Mouse (Mus musculus): ENCODE measurements around the gene Lrrc14b. TPM values are rescaled to one million over a fixed set of nuclear protein-coding genes. Genes with fewer than 3 reads are reported as not detected.
A peak's percentile ranks its signal among the peaks of the same experiment; 100 is the strongest.

Lrrc14b gene
- polyA plus RNA-seq, 1 experiment from 2014 or later, result not detected

DNA sequence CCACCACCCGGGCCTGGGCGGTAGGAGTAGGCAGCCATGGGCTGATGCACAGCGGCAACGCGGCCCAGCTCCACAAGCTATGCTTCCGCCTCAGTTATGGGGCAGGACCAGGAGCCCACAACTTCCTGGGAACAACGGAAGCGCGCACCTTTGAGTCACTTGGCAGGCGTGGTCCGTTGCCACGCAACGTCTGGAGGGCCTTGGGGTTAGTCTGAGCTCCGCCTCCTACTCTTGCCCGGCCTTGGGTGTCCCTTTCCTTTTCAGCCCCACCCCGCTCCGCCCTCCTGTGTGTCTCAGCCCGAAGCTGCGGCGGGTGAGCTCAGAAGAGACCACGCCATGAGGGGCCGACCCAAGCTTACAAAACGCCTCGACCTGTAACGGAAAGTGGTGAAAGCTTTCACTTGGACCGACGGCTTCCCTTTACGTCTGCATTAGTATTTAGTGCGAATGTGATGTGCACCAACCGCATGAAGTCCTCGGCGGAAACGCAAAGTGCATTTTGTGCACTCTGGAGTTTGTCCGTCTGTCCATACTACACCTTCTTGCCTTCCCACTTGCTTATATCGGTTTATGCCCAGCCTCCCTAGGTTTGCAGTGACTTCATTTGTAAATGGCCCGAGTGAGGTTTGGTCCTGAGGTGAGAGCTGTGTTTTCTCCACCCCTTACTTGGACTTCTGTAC is 46.5 kb downstream of the Lrrc14b start, which contains the start of gene Pdcd6:
TSS of gene Pdcd6 (minus strand) at position 411 of the 680 bp plus-strand sequence.
- peaks cover 27% of the 10 kb centered on the region for H3K36me3 ChIP-seq (ENCODE audit: insufficient read depth)

DNA sequence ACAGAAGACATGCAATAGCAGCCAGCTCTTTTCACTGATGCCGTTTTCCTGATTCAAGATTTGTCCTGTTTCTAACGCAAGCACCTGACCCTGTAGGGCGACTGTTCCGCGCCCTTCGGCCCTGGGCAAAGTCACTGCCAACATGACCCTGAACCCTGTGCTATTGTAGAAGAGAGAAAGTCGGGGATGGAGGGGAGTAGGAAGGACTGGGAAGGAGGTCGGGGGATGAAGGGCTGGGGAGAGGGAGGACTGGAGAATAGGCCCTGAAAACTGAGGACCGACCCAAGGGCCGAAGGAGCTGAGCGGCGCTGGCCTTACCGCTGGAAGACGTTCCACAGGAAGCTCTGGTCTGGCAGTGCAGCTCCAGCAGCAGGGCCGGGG is 47.0 kb downstream of the Lrrc14b start:
- peak overlapping the region; percentile 73 for H3K4me3 ChIP-seq (ENCODE audit: low read depth, low read length)
- DNase-seq (no peak), ATAC-seq (ENCODE audit: insufficient read depth) (no peak)
- no peaks in the 10 kb centered on the region for H3K27me3 ChIP-seq (ENCODE audit: insufficient read depth, low read length)
- peaks cover 22% of the 10 kb centered on the region for H3K36me3 ChIP-seq (ENCODE audit: insufficient read depth)
- no peak for TF ChIP-seq CTCF (IDR thresholded peaks at IDR 0.05; ENCODE audit: low read depth)
- WGBS, result 3% methylated on average over 15 of the region's 15 CpGs
- H3K9ac ChIP-seq, result peak overlapping the region; percentile 80
- H3K27ac ChIP-seq (ENCODE audit: low read depth), result peak overlapping the region; percentile 50; the same call in 1 of the 2 replicates
- no peaks in the 10 kb centered on the region for H3K4me1 ChIP-seq (ENCODE audit: insufficient read depth)
- H3K9me3 ChIP-seq (ENCODE audit: low read depth, low read length), result no peaks in the 10 kb centered on the region
- H3K4me2 ChIP-seq, result peak overlapping the region; percentile 73

More for the DNA sequence above, 46.5 kb downstream of the Lrrc14b start, which contains the start of gene Pdcd6:
- WGBS, result under 1% methylated on average over 36 of the region's 36 CpGs
- no peak for TF ChIP-seq CTCF (IDR thresholded peaks at IDR 0.05; ENCODE audit: low read depth)
- H3K4me2 ChIP-seq, result peak within 1 kb of the TSS; percentile 73
- H3K9ac ChIP-seq, result peak within 1 kb of the TSS; percentile 80
- no peaks in the 10 kb centered on the region for H3K27me3 ChIP-seq (ENCODE audit: insufficient read depth, low read length)
- H3K9me3 ChIP-seq (ENCODE audit: low read depth, low read length), result no peaks in the 10 kb centered on the region
- no peaks in the 10 kb centered on the region for H3K4me1 ChIP-seq (ENCODE audit: insufficient read depth)
- peak within 1 kb of the TSS; percentile 50; the same call in 1 of the 2 replicates for H3K27ac ChIP-seq (ENCODE audit: low read depth)
- DNase-seq (peak; percentile 97), ATAC-seq (ENCODE audit: insufficient read depth) (peak; percentile 100)
- peak within 1 kb of the TSS; percentile 73 for H3K4me3 ChIP-seq (ENCODE audit: low read depth, low read length)

DNA sequence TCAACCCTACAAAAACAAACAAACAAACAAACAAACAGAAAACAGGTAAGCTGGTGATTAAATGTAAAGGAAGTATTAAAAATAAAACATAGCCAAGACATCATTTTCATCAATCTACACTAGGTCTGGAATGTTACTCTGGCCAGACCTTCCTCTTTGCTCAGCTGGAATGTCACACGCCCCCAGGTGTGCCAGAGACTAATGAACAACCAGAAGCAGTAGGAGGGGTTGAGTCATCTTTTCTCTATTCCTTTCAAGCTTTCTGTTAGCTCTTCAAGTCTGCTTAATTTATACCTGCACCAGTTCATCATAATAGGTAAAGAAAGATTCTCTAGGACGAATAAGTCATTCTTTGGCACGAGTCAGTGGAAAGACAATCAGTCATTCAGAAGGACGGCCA is 47.4 kb downstream of the Lrrc14b start:
- Histone ChIP-seq H3K9ac (peak overlapping the region; percentile 80), H3K4me3 (ENCODE audit: low read depth, low read length) (peak overlapping the region; percentile 73), H3K27me3 (ENCODE audit: insufficient read depth, low read length) (no peaks in the 10 kb centered on the region), H3K9me3 (ENCODE audit: low read depth, low read length) (no peaks in the 10 kb centered on the region), H3K36me3 (ENCODE audit: insufficient read depth) (peaks cover 18% of the 10 kb centered on the region), H3K4me1 (ENCODE audit: insufficient read depth) (no peaks in the 10 kb centered on the region), H3K27ac (ENCODE audit: low read depth) (no peak overlapping the region), H3K4me2 (peak overlapping the region; percentile 73)
- TF ChIP-seq CTCF (IDR thresholded peaks at IDR 0.05; ENCODE audit: low read depth), result no peak
- WGBS, result 25% methylated on average over 4 of the region's 4 CpGs
- DNase-seq, result no peak
- no peak for ATAC-seq (ENCODE audit: insufficient read depth)

- Histone ChIP-seq H3K27me3 (ENCODE audit: insufficient read depth, low read length) (no peaks in the 10 kb centered on the region), H3K4me3 (ENCODE audit: low read depth, low read length) (no peak overlapping the region), H3K36me3 (ENCODE audit: insufficient read depth) (peaks cover 23% of the 10 kb centered on the region; the same call in 1 of the 2 replicates), H3K4me1 (ENCODE audit: insufficient read depth) (no peaks in the 10 kb centered on the region), H3K27ac (ENCODE audit: low read depth) (no peak overlapping the region), H3K9me3 (ENCODE audit: low read depth, low read length) (no peaks in the 10 kb centered on the region), H3K4me2 (no peak overlapping the region), H3K9ac (no peak overlapping the region)
- WGBS, result 95% methylated on average over 3 of the region's 3 CpGs
- ATAC-seq (ENCODE audit: insufficient read depth), result no peak
- TF ChIP-seq CTCF (IDR thresholded peaks at IDR 0.05; ENCODE audit: low read depth), result no peak
- no peak for DNase-seq
Observed at GRCm38 (mm10) chr13:74314616-74315015, 49.2 kb downstream of the Lrrc14b start.

MicroRNA genes within 50 kb of the gene (microRNA counts, 519-probe panel; counts per million panel counts)
- microRNA mmu-miR-692, result 30.5 counts per million

Small RNAs within 50 kb of the gene (microRNA-seq; reads per million reads assigned to microRNA genes)
- gene Mir692-3 (ENCODE audit: borderline number of aligned reads), result not detected

Other genes starting within 250 kb of the Lrrc14b start
- 0.04 TPM in 1 of 2 replicates, not detected in the other for gene Slc9a3, start 242.5 kb downstream of the Lrrc14b start, polyA plus RNA-seq (2014; fragmentation: Nextera tagmentation; extraction: Ambion mirVana)
- gene Exoc3, start 155.3 kb downstream of the Lrrc14b start, polyA plus RNA-seq (2014; fragmentation: Nextera tagmentation; extraction: Ambion mirVana), result 76.5 and 90.5 TPM in 2 replicates
- gene Ahrr, start 71.7 kb downstream of the Lrrc14b start, polyA plus RNA-seq (2014; fragmentation: Nextera tagmentation; extraction: Ambion mirVana), result 0.72 and 1.5 TPM in 2 replicates
- 133 and 140 TPM in 2 replicates for gene Pdcd6, start 46.4 kb downstream of the Lrrc14b start, polyA plus RNA-seq (2014; fragmentation: Nextera tagmentation; extraction: Ambion mirVana)
- gene Sdha, start 13.7 kb downstream of the Lrrc14b start, polyA plus RNA-seq (2014; fragmentation: Nextera tagmentation; extraction: Ambion mirVana), result 232 and 242 TPM in 2 replicates
- 51.8 and 61.1 TPM in 2 replicates for gene Ccdc127, start 13.7 kb downstream of the Lrrc14b start, polyA plus RNA-seq (2014; fragmentation: Nextera tagmentation; extraction: Ambion mirVana)
- gene Zfp72, start 26.8 kb upstream of the Lrrc14b start, polyA plus RNA-seq (2014; fragmentation: Nextera tagmentation; extraction: Ambion mirVana), result 7.3 and 7.6 TPM in 2 replicates
- 71.7 and 80.3 TPM in 2 replicates for gene Ftl1-ps1, start 35.7 kb upstream of the Lrrc14b start, polyA plus RNA-seq (2014; fragmentation: Nextera tagmentation; extraction: Ambion mirVana)
- gene Zfp825, start 130.0 kb upstream of the Lrrc14b start, polyA plus RNA-seq (2014; fragmentation: Nextera tagmentation; extraction: Ambion mirVana), result 20.5 and 22.6 TPM in 2 replicates